Mouse (Mus musculus) MEL (cell line): Measurements from ENCODE around the gene Notch2. TPM values are rescaled to one million over a fixed set of nuclear protein-coding genes. Genes with fewer than 3 reads are reported as not detected.

ENCODE experiments used
- DNase-seq: peaks from one replicate; pipeline ENCODE4 v3.0.0; 2011; ENCODE audit warnings: low read depth, low spot score
- H3K27ac ChIP-seq: 2 replicates; pipeline ENCODE4 v1.5.1; 2012; ENCODE audit warnings: low read depth, mild to moderate bottlenecking, control low read depth, low read length, moderate library complexity; ENCODE audit not compliant: control insufficient read depth
- H3K27me3 ChIP-seq, 2 experiments: fragments of 150-350 bp in 1 of 2; sonication (generic) in 1 of 2; 2 replicates each; pipeline ENCODE4 v1.6.1; 2012; ENCODE audit warnings: low read length in 2 of 2, mild to moderate bottlenecking in 2 of 2, improper control_type of control experiment in 1 of 2, moderate library complexity in 1 of 2; ENCODE audit not compliant: insufficient read depth in 2 of 2, control insufficient read depth in 1 of 2
- H3K36me3 ChIP-seq, 2 experiments: 2 replicates each; pipeline ENCODE4 v1.6.1; 2012 to 2014; ENCODE audit warnings: low read length in 2 of 2, improper control_type of control experiment in 1 of 2, inconsistent platforms in 1 of 2, mild to moderate bottlenecking in 1 of 2; ENCODE audit not compliant: insufficient read depth in 2 of 2, control insufficient read depth in 1 of 2
- H3K4me1 ChIP-seq, 2 experiments: fragments of 150-350 bp in 1 of 2; sonication (generic) in 1 of 2; 2 replicates each; pipeline ENCODE4 v1.6.1; 2012; ENCODE audit warnings: low read length in 2 of 2, improper control_type of control experiment in 1 of 2, mild to moderate bottlenecking in 1 of 2; ENCODE audit not compliant: insufficient read depth in 2 of 2, control insufficient read depth in 1 of 2
- H3K4me3 ChIP-seq, 2 experiments: fragments of 150-350 bp in 1 of 2; sonication (generic) in 1 of 2; 2 replicates each; pipeline ENCODE4 v1.5.1; 2012; ENCODE audit warnings: low read depth in 2 of 2, low read length in 2 of 2, mild to moderate bottlenecking in 2 of 2, moderate library complexity in 2 of 2, control low read depth in 1 of 2, improper control_type of control experiment in 1 of 2; ENCODE audit not compliant: control insufficient read depth in 1 of 2, insufficient read depth in 1 of 2
- H3K79me2 ChIP-seq: 2 replicates; pipeline ENCODE4 v1.6.1; 2012; ENCODE audit warnings: mild to moderate bottlenecking, low read length, moderate library complexity; ENCODE audit not compliant: control insufficient read depth, poor library complexity, insufficient read depth
- H3K9ac ChIP-seq: 2 replicates; pipeline ENCODE4 v1.6.1; 2012; ENCODE audit warnings: low read depth, mild to moderate bottlenecking, control low read depth, low read length, moderate library complexity; ENCODE audit not compliant: control insufficient read depth, poor library complexity, severe bottlenecking
- H3K9me3 ChIP-seq: fragments of 150-350 bp; sonication (generic); replicated peaks from 2 replicates; pipeline ENCODE4 v1.6.1; 2012; ENCODE audit warnings: mild to moderate bottlenecking, low read length, improper control_type of control experiment, moderate library complexity; ENCODE audit not compliant: insufficient read depth
- CHD1 ChIP-seq: IDR thresholded peaks from 2 replicates; pipeline ENCODE4 v1.6.1; 2012; ENCODE audit warnings: low read depth, mild to moderate bottlenecking, inconsistent platforms, low read length, improper control_type of control experiment
- CHD2 ChIP-seq: IDR thresholded peaks from 2 replicates; pipeline ENCODE4 v1.6.1; 2011; ENCODE audit warnings: low read length, improper control_type of control experiment
- CTCF ChIP-seq, 3 experiments: IDR thresholded peaks in 2 of 3; conservative IDR thresholded peaks in 1 of 3; 2 replicates each; pipeline ENCODE4 v1.5.1; 2011 to 2012; ENCODE audit warnings: low read length in 3 of 3, low read depth in 2 of 3, mild to moderate bottlenecking in 2 of 3, improper control_type of control experiment in 1 of 3, inconsistent platforms in 1 of 3, mixed read lengths in 1 of 3, moderate library complexity in 1 of 3; ENCODE audit not compliant: control insufficient read depth in 1 of 3, insufficient read depth in 1 of 3, poor library complexity in 1 of 3, severe bottlenecking in 1 of 3
- E2F4 ChIP-seq: IDR thresholded peaks from 2 replicates; pipeline ENCODE4 v1.6.1; 2011; ENCODE audit warnings: low read depth, low read length, improper control_type of control experiment, borderline replicate concordance
- ELF1 ChIP-seq: IDR thresholded peaks from 2 replicates; pipeline ENCODE4 v1.6.1; 2014; ENCODE audit warnings: low read depth, mild to moderate bottlenecking, inconsistent platforms, low read length, improper control_type of control experiment, moderate library complexity
- EP300 ChIP-seq, 2 experiments: IDR thresholded peaks; 2 replicates each; pipeline ENCODE4 v1.6.1; 2011; ENCODE audit warnings: improper control_type of control experiment in 2 of 2, low read length in 2 of 2, low read depth in 1 of 2, mild to moderate bottlenecking in 1 of 2
- HCFC1 ChIP-seq: IDR thresholded peaks from 2 replicates; pipeline ENCODE4 v1.6.1; 2012; ENCODE audit warnings: low read depth, mild to moderate bottlenecking, inconsistent platforms, low read length, improper control_type of control experiment, moderate library complexity
- MEF2A ChIP-seq: IDR thresholded peaks from 2 replicates; pipeline ENCODE4 v1.6.1; 2014; ENCODE audit warnings: low read depth, mild to moderate bottlenecking, inconsistent platforms, low read length, improper control_type of control experiment; ENCODE audit not compliant: poor library complexity, insufficient replicate concordance, severe bottlenecking; ENCODE audit errors: extremely low read depth
- MYC ChIP-seq: IDR thresholded peaks from 2 replicates; pipeline ENCODE4 v1.6.1; 2011; ENCODE audit warnings: low read depth, mild to moderate bottlenecking, low read length, improper control_type of control experiment, moderate library complexity
- NELFE ChIP-seq: IDR thresholded peaks from 2 replicates; pipeline ENCODE4 v1.6.1; 2011; ENCODE audit warnings: low read depth, low read length, improper control_type of control experiment
- NRF1 ChIP-seq: IDR thresholded peaks from 2 replicates; pipeline ENCODE4 v1.6.1; 2014; ENCODE audit warnings: low read depth, mild to moderate bottlenecking, inconsistent platforms, low read length, improper control_type of control experiment, moderate library complexity; ENCODE audit not compliant: poor library complexity, insufficient read depth, severe bottlenecking
- POLR2A ChIP-seq, 2 experiments: IDR thresholded peaks; 2 replicates each; pipeline ENCODE4 v1.6.1; 2011 to 2012; ENCODE audit warnings: low read length in 2 of 2, mild to moderate bottlenecking in 2 of 2, control low read depth in 1 of 2, improper control_type of control experiment in 1 of 2, low read depth in 1 of 2, moderate library complexity in 1 of 2; ENCODE audit not compliant: control insufficient read depth in 1 of 2, insufficient read depth in 1 of 2, poor library complexity in 1 of 2
- RAD21 ChIP-seq: IDR thresholded peaks from 2 replicates; pipeline ENCODE4 v1.6.1; 2011; ENCODE audit warnings: mild to moderate bottlenecking, low read depth, low read length, improper control_type of control experiment
- RCOR1 ChIP-seq: IDR thresholded peaks from 2 replicates; pipeline ENCODE4 v1.6.1; 2012; ENCODE audit warnings: low read depth, mild to moderate bottlenecking, inconsistent platforms, low read length, improper control_type of control experiment
- TAL1 ChIP-seq: IDR thresholded peaks from 2 replicates; pipeline ENCODE4 v1.6.1; 2012; ENCODE audit warnings: mild to moderate bottlenecking, inconsistent platforms, low read length, moderate library complexity, mixed read lengths
- TBP ChIP-seq: IDR thresholded peaks from 2 replicates; pipeline ENCODE4 v1.8.0; 2011; ENCODE audit warnings: low read depth, low read length, improper control_type of control experiment
- UBTF ChIP-seq: IDR thresholded peaks from 2 replicates; pipeline ENCODE4 v1.6.1; 2012; ENCODE audit warnings: low read depth, mild to moderate bottlenecking, inconsistent platforms, low read length, improper control_type of control experiment, moderate library complexity, borderline replicate concordance; ENCODE audit not compliant: insufficient read depth
- USF1 ChIP-seq: IDR thresholded peaks from 2 replicates; pipeline ENCODE4 v1.6.1; 2014; ENCODE audit warnings: low read depth, mild to moderate bottlenecking, inconsistent platforms, low read length, improper control_type of control experiment, moderate library complexity
- USF2 ChIP-seq, 2 experiments: IDR thresholded peaks; 2 replicates each; pipeline ENCODE4 v1.6.1; 2011 to 2012; ENCODE audit warnings: improper control_type of control experiment in 2 of 2, low read length in 2 of 2, borderline replicate concordance in 1 of 2, inconsistent platforms in 1 of 2, low read depth in 1 of 2, mild to moderate bottlenecking in 1 of 2; ENCODE audit not compliant: insufficient read depth in 1 of 2
- ZC3H11A ChIP-seq: IDR thresholded peaks from 2 replicates; pipeline ENCODE4 v1.6.1; 2012; ENCODE audit warnings: low read depth, mild to moderate bottlenecking, inconsistent platforms, low read length, improper control_type of control experiment
- ZMIZ1 ChIP-seq: IDR thresholded peaks from 2 replicates; pipeline ENCODE4 v1.6.1; 2012; ENCODE audit warnings: low read depth, mild to moderate bottlenecking, inconsistent platforms, low read length, improper control_type of control experiment, moderate library complexity
- ZNF384 ChIP-seq: IDR thresholded peaks from 2 replicates; pipeline ENCODE4 v1.6.1; 2012; ENCODE audit warnings: low read depth, mild to moderate bottlenecking, inconsistent platforms, low read length, improper control_type of control experiment
- polyA plus RNA-seq, 2 experiments: library from polyadenylated mRNA; stranded (reverse) in 1 of 2; unstranded in 1 of 2; fragments of >175 nt in 1 of 2; fragments of >200 nt in 1 of 2; gene quantifications; 2 replicates each; pipeline versions ENCODE4 v1.2.1 to v1.2.4; 2012; ENCODE audit warnings: low replicate concordance in 2 of 2, low read depth in 1 of 2; ENCODE audit not compliant: insufficient read length in 2 of 2, insufficient read depth in 1 of 2, missing spikeins in 1 of 2
- total RNA-seq: library from RNA; depleted of rRNA; stranded (reverse); fragments of 300-350 nt; gene quantifications from 2 replicates; pipeline ENCODE4 v1.2.3, GENCODE M21; 2012

Notch2 gene
- total and polyA plus RNA-seq, 3 experiments: 16.2 to 36.6 (median 16.6) TPM

DNA sequence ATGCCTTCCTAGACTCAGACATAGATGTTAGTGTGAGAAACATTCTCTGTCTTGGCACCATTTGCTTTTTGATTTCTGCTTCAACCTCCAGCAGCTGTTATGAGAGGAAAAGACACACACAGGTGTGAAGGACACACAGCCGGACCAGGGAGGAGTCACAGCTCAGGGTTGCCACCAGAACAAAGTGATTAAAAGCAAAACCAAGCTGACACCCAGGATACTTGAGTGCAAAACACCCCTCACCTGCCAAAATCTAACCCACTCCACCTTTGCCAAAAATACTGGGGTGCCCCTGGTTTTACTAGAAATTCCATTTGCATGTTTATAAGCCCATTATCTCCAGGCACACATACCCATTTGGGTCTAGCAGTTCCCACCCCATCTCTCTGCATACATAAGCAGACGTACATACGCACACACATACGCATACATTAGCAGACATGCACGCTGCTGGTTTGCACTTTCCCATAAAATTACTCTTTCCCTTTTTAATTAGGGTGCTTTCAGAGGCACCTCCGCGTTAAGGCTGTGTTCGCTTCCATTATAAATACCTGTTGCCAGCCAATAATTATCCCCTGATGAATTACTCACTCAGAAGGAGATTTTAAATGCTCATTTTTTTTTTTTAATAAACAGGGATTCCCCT is 7.2 kb upstream of the Notch2 start:
- peaks cover 15 to 36% of the 10 kb centered on the region in 2 experiments for H3K4me1 ChIP-seq
- no peaks in the 10 kb centered on the region for H3K9me3 ChIP-seq
- no peaks in the 10 kb centered on the region for H3K79me2 ChIP-seq
- H3K27me3 ChIP-seq: no peaks in the 10 kb centered on the region
- H3K9ac ChIP-seq: no peak overlapping the region
- H3K27ac ChIP-seq: no peak overlapping the region
- DNase-seq: no peak
- H3K36me3 ChIP-seq: peaks cover 0 to 32% of the 10 kb centered on the region in 2 experiments; a peak in 2 of 4 replicates
- TF ChIP-seq ZC3H11A (no peak), RAD21 (no peak), UBTF (no peak), EP300 (IDR thresholded peaks at IDR 0.05; ENCODE audit: low read depth in 1 of 2, low read length in 2 of 2) (no peak), RCOR1 (no peak), CHD2 (no peak), ELF1 (no peak), TAL1 (no peak), E2F4 (no peak), POLR2A (IDR thresholded peaks at IDR 0.05; ENCODE audit: control insufficient read depth in 1 of 2, insufficient read depth in 1 of 2, low read depth in 1 of 2, low read length in 2 of 2, poor library complexity in 1 of 2) (no peak), HCFC1 (no peak), USF1 (no peak), TBP (no peak), MYC (no peak), CTCF (IDR thresholded peaks at IDR 0.05 in 2 of 3, conservative IDR thresholded peaks at IDR 0.05 in 1 of 3; ENCODE audit: control insufficient read depth in 1 of 3, insufficient read depth in 1 of 3, low read depth in 2 of 3, low read length in 3 of 3, poor library complexity in 1 of 3, severe bottlenecking in 1 of 3) (no peak), ZMIZ1 (no peak), CHD1 (no peak), ZNF384 (no peak), MEF2A (no peak)
- TF ChIP-seq, all 39 proteins: peak for 0
- H3K4me3 ChIP-seq: no peak overlapping the region

DNA sequence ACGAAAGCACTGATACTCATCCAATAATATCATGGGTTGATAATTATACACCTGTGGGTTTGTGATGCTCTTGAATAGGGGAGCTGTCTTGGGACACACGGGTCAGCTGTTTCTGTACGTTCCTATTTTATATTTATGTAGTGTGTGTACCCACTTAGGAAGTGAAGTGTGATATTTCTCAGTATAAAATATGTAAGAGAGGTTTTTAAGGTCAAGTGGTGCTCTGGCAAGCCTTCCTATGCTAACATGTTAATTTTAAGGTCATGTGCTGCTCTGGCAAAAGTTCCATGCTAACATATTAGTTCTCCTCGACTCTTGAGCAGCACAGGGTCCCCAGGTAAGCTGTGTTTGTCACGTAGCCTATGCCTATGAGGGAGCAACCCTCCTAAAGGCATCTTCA is 6.4 kb upstream of the Notch2 start:
- H3K27ac ChIP-seq: no peak overlapping the region
- TF ChIP-seq POLR2A (IDR thresholded peaks at IDR 0.05; ENCODE audit: control insufficient read depth in 1 of 2, insufficient read depth in 1 of 2, low read depth in 1 of 2, low read length in 2 of 2, poor library complexity in 1 of 2) (no peak), E2F4 (no peak), UBTF (no peak), EP300 (IDR thresholded peaks at IDR 0.05; ENCODE audit: low read depth in 1 of 2, low read length in 2 of 2) (no peak), USF2 (IDR thresholded peaks at IDR 0.05; ENCODE audit: borderline replicate concordance in 1 of 2, insufficient read depth in 1 of 2, low read depth in 1 of 2, low read length in 2 of 2) (no peak), NELFE (no peak), NRF1 (no peak), CHD1 (no peak), HCFC1 (no peak)
- TF ChIP-seq, all 39 proteins: peak for 0
- Histone ChIP-seq H3K79me2 (no peaks in the 10 kb centered on the region), H3K4me1 (peaks cover 15 to 36% of the 10 kb centered on the region in 2 experiments), H3K9ac (no peak overlapping the region), H3K36me3 (peaks cover 0 to 32% of the 10 kb centered on the region in 2 experiments; a peak in 2 of 4 replicates), H3K4me3 (no peak overlapping the region), H3K27me3 (no peaks in the 10 kb centered on the region), H3K9me3 (no peaks in the 10 kb centered on the region)
- DNase-seq: no peak
